Mouse (Mus musculus) forebrain, embryonic 11.5 days (tissue): ENCODE measurements at regions not wholly inside any gene's neighbourhood (a gene's known extent, or its start where the extent isn't known, plus 50 kb on each side); places are given as distances from the start of the nearest gene placed in this dataset.

Experiments used
- ATAC-seq: fragments of 200-750 bp; cut with Nextera tagmentation; replicated peaks from 2 replicates; pipeline ENCODE4 v1.8.0; 2017; ENCODE audit warnings: moderate TSS enrichment; ENCODE audit not compliant: low FRiP score
- DNase-seq: peaks from one replicate; pipeline ENCODE4 v3.0.0-alpha.2; 2017; ENCODE audit warnings: low spot score
- H3K27ac ChIP-seq: fragments of 300-500 bp; sonication (generic); 2 replicates; pipeline ENCODE4 v1.5.1; 2014; ENCODE audit warnings: low read depth, low read length
- H3K27me3 ChIP-seq: fragments of 300-500 bp; sonication (generic); 2 replicates; pipeline ENCODE4 v1.6.1; 2014; ENCODE audit warnings: mild to moderate bottlenecking, low read length, mixed read lengths; ENCODE audit not compliant: control insufficient read depth, insufficient read depth
- H3K36me3 ChIP-seq: fragments of 300-500 bp; sonication (generic); 2 replicates; pipeline ENCODE4 v1.6.1; 2014; ENCODE audit warnings: mild to moderate bottlenecking, low read length, moderate library complexity, mixed read lengths; ENCODE audit not compliant: control insufficient read depth, insufficient read depth
- H3K4me1 ChIP-seq: fragments of 300-500 bp; sonication (generic); replicated peaks from 2 replicates; pipeline ENCODE4 v1.6.1; 2014; ENCODE audit warnings: low read length, mixed read lengths; ENCODE audit not compliant: control insufficient read depth, insufficient read depth
- H3K4me2 ChIP-seq: fragments of 300-500 bp; sonication (generic); 2 replicates; pipeline ENCODE4 v1.6.1; 2014; ENCODE audit warnings: low read depth, mild to moderate bottlenecking, low read length, moderate library complexity, mixed read lengths; ENCODE audit not compliant: severe bottlenecking
- H3K4me3 ChIP-seq: fragments of 300-500 bp; sonication (generic); 2 replicates; pipeline ENCODE4 v1.5.1; 2014; ENCODE audit warnings: low read depth, low read length
- H3K9ac ChIP-seq: fragments of 300-500 bp; sonication (generic); 2 replicates; pipeline ENCODE4 v1.6.1; 2014; ENCODE audit warnings: low read length
- H3K9me3 ChIP-seq: fragments of 300-500 bp; sonication (generic); 2 replicates; pipeline ENCODE4 v1.6.1; 2016; ENCODE audit warnings: low read length, mixed read lengths; ENCODE audit not compliant: control insufficient read depth
- WGBS: fragments of 180-500 bp; shearing (Covaris S2); extraction: QIAGEN DNeasy Blood & Tissue Kit; methylation state at CpG from one replicate; pipeline ENCODE4 v1.1.7; 2014; 5-methylcytosine and 5-hydroxymethylcytosine counted together

- peaks cover 5% of the 10 kb centered on the region; the same call in 1 of the 2 replicates for H3K4me1 ChIP-seq
- ATAC-seq = no peak
- 89% methylated on average over 9 of the region's 9 CpGs for WGBS
These were observed 79.3 kb upstream of the Ptpn1 start for GRCm38 (mm10) chr2:167852582-167852981.

GRCm38 (mm10) chr2:167851216-167851896, 80.5 kb upstream of the Ptpn1 start:
- Histone ChIP-seq H3K9me3 (no peaks in the 10 kb centered on the region), H3K27ac (no peak overlapping the region), H3K4me3 (no peak overlapping the region), H3K27me3 (no peaks in the 10 kb centered on the region), H3K4me2 (no peak overlapping the region), H3K4me1 (peaks cover 5% of the 10 kb centered on the region; the same call in 1 of the 2 replicates), H3K9ac (peak overlapping the region; percentile 12; the same call in 1 of the 2 replicates), H3K36me3 (no peaks in the 10 kb centered on the region)
- 29% methylated on average over 11 of the region's 11 CpGs for WGBS
- DNase-seq (no peak), ATAC-seq (no peak)

More at GRCm38 (mm10) chr2:167852582-167852981, 79.3 kb upstream of the Ptpn1 start:
- H3K4me3 ChIP-seq = no peak overlapping the region
- no peak overlapping the region for H3K9ac ChIP-seq
- no peaks in the 10 kb centered on the region for H3K9me3 ChIP-seq
- no peaks in the 10 kb centered on the region for H3K36me3 ChIP-seq
- H3K4me2 ChIP-seq = no peak overlapping the region
- no peak for DNase-seq
- no peaks in the 10 kb centered on the region for H3K27me3 ChIP-seq
- H3K27ac ChIP-seq = no peak overlapping the region

- H3K9ac ChIP-seq = no peak overlapping the region
- DNase-seq = no peak
- no peaks in the 10 kb centered on the region for H3K36me3 ChIP-seq
- no peak overlapping the region for H3K27ac ChIP-seq
- ATAC-seq = no peak
- H3K4me3 ChIP-seq = no peak overlapping the region
- H3K4me1 ChIP-seq = peaks cover 3% of the 10 kb centered on the region; the same call in 1 of the 2 replicates
- H3K9me3 ChIP-seq = no peaks in the 10 kb centered on the region
- no peaks in the 10 kb centered on the region for H3K27me3 ChIP-seq
- H3K4me2 ChIP-seq = no peak overlapping the region
- WGBS = 90% methylated on average over 10 of the region's 10 CpGs
These were observed 81.8 kb upstream of the Ptpn1 start for GRCm38 (mm10) chr2:167849999-167850552.

- Histone ChIP-seq H3K9me3 (no peaks in the 10 kb centered on the region), H3K4me2 (no peak overlapping the region), H3K27me3 (no peaks in the 10 kb centered on the region), H3K27ac (no peak overlapping the region), H3K36me3 (no peaks in the 10 kb centered on the region), H3K4me1 (peaks cover 3% of the 10 kb centered on the region; the same call in 1 of the 2 replicates), H3K4me3 (no peak overlapping the region), H3K9ac (no peak overlapping the region)
- DNase-seq = no peak
- 77% methylated on average over 7 of the region's 7 CpGs for WGBS
- ATAC-seq = no peak
These were observed 83.1 kb upstream of the Ptpn1 start for GRCm38 (mm10) chr2:167848468-167849440.

GRCm38 (mm10) chr2:167847281-167848077, 84.4 kb upstream of the Ptpn1 start:
- WGBS = 79% methylated on average over 12 of the region's 12 CpGs

GRCm38 (mm10) chr2:167845370-167845769, 86.5 kb upstream of the Ptpn1 start:
- Histone ChIP-seq H3K4me2 (no peak overlapping the region), H3K4me1 (no peaks in the 10 kb centered on the region), H3K4me3 (no peak overlapping the region), H3K9ac (no peak overlapping the region), H3K27ac (no peak overlapping the region), H3K27me3 (no peaks in the 10 kb centered on the region), H3K36me3 (no peaks in the 10 kb centered on the region), H3K9me3 (no peaks in the 10 kb centered on the region)
- DNase-seq (no peak), ATAC-seq (no peak)
- WGBS = 89% methylated on average over 5 of the region's 5 CpGs

More at GRCm38 (mm10) chr2:167847281-167848077, 84.4 kb upstream of the Ptpn1 start:
- H3K4me1 ChIP-seq = peaks cover 3% of the 10 kb centered on the region; the same call in 1 of the 2 replicates
- H3K27ac ChIP-seq = no peak overlapping the region
- H3K4me2 ChIP-seq = no peak overlapping the region
- H3K9ac ChIP-seq = no peak overlapping the region
- no peak overlapping the region for H3K4me3 ChIP-seq
- H3K36me3 ChIP-seq = no peaks in the 10 kb centered on the region
- ATAC-seq (no peak), DNase-seq (no peak)
- no peaks in the 10 kb centered on the region for H3K27me3 ChIP-seq
- no peaks in the 10 kb centered on the region for H3K9me3 ChIP-seq

GRCm38 (mm10) chr2:167844556-167844955, 87.3 kb upstream of the Ptpn1 start:
- Histone ChIP-seq H3K9me3 (no peaks in the 10 kb centered on the region), H3K27ac (no peak overlapping the region), H3K36me3 (no peaks in the 10 kb centered on the region), H3K27me3 (no peaks in the 10 kb centered on the region), H3K4me1 (no peaks in the 10 kb centered on the region), H3K4me2 (no peak overlapping the region), H3K9ac (no peak overlapping the region), H3K4me3 (no peak overlapping the region)
- 90% methylated on average over 7 of the region's 7 CpGs for WGBS
- DNase-seq (no peak), ATAC-seq (no peak)

GRCm38 (mm10) chr2:167843921-167844320, 87.9 kb upstream of the Ptpn1 start:
- DNase-seq (no peak), ATAC-seq (no peak)
- no peaks in the 10 kb centered on the region for H3K36me3 ChIP-seq
- H3K4me3 ChIP-seq = no peak overlapping the region
- H3K9me3 ChIP-seq = no peaks in the 10 kb centered on the region
- H3K4me2 ChIP-seq = no peak overlapping the region
- no peaks in the 10 kb centered on the region for H3K4me1 ChIP-seq
- WGBS = 70% methylated on average over 5 of the region's 5 CpGs
- no peak overlapping the region for H3K9ac ChIP-seq
- no peaks in the 10 kb centered on the region for H3K27me3 ChIP-seq
- no peak overlapping the region for H3K27ac ChIP-seq
